Mouse (Mus musculus): Measurements from ENCODE around the gene Rbm5.

Rbm5 gene

DNA sequence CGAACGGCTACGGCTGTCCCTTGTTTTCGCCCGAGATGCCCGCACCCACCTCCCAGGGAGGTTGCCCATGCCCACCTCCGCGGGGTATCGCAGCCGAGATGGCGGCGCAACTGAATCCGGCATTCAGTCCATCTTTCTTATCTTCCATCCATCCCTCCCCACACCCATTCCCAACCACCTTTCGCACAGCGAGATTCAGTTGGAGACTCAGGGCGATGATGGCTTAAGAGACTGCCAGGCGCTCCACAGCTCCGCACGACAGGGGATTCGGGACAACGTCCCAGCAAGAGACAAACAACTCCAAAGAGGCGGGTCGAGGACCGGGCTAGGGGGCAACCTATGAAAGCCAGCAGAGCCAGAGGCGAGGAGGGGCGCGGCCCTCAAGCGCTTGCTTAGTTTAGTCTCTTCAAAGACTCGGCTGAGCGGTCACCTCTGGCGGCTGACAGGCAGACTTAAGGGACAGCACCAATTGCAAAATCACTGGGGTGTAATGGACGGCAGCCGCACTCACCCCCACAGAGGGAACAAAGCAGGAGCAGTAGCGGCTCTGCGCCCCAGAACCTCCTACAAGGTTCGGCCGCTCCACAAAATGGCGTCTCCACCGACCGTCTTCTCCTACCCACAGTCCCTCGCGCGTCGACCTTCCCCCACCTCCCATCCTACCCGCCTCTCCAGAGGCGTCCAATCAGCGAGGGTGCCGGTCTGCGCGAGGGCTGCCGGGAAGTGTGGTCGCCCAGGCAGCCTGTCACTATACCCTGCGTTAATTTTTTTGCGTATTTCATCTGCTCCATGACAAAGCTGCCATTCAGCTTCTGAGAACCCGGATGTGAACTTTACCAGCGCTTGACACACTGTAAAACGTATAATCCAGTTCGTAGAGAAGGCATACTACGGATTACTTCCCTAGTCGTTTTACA is at the start of gene Rbm5:
Gene Rbm5, minus strand, starts transcription at position 623 of the 917 bp plus-strand sequence.
- in situ Hi-C loops (cut with MboI, MseI): no loop called here

DNA sequence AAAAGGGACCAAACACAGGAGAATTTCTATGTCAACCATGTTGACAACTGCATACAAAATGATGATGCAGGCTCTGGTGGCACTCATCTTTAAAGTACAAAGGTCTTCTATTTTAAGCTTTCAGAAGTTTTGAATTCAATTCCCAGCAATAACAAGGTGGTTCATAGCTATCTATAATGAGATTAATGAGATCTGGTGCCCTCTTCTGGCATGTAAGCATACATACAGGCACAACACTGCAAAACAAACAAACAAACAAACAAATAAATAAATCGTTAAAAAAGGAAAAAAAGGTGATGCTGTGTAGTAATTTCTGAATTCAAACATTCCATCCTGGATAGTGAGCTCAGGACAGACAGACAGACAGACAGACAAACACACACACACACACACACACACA is 41.3 kb upstream of the Rbm5 start:
- in situ Hi-C loops (cut with MboI, MseI): no loop called here

DNA sequence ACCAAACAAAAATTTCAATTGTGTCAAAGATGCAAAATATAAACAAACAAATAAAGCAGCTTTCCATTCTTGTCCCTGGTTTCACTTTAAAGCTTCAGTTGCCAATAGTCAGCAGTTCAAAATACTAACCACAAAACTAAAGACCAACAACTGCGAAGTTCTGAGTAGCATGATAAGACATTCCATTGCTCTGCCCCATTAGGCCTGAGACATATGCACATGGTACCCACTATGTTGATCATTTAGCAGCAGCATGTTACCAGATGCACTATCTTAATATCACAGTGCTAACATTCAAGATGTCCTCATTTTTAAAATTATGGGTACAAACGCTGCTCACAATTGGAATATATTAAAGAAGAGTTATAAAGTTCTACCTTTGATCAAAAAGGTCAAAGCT is 40.2 kb upstream of the Rbm5 start:
- in situ Hi-C loops (cut with MboI, MseI): no loop called here

DNA sequence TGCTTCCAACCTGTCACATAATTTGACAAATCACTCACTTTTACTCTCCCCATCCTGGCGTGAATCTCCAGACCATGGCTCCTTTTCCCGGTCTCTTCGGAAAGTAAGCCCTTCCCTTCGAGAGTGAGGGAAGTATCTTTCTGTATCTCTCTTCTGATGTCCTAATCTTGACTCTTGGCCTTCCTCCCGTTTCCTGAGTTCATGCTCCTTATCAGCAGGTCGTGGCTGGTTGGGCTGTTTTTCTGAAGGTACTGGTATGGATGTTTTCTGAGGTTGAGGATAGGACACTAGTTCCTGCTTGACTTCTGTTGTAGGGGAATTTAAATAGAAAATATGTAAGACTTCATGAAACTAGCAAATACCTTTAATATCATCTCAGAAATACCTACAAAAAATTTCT is 20.9 kb upstream of the Rbm5 start:
- in situ Hi-C loops (cut with MboI, MseI): loop anchor here in 1 of 2 experiments (5.0 kb wide), 1 partner anchor 61 kb away; no protein-coding TSS in a partner anchor

DNA sequence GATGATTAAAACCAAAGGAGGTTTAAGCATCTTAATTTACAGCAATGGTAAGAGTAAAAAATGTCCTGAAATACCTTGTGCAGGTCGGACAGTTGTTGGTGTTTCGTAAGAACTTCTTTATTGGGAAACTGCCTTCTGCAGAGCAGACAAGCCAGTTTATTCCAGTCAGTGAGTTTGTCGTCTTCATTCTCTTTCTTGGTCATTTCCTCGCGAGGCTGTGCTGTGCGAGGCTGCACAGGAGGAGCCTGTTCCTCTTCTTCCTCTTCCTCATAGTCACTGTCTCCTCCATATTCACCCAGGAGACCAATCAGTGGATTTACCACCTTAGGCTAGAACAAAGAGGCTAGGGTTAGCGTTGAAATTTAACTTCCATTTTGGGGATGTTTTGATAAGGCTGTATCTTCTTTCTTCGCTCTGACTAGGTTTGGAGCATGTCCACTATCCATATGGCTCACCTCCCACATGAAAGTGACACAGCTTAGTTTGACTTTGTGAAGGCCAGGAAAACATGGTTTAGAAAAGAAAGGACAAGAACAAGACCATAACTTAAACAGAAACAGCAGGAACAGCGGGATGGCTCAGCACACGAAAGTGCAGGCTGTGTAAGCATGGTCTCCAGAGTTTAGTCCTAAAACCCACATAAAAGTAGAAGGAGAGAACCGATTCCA is 11.9 kb upstream of the Rbm5 start:
- in situ Hi-C loops (cut with MboI, MseI): no loop called here

DNA sequence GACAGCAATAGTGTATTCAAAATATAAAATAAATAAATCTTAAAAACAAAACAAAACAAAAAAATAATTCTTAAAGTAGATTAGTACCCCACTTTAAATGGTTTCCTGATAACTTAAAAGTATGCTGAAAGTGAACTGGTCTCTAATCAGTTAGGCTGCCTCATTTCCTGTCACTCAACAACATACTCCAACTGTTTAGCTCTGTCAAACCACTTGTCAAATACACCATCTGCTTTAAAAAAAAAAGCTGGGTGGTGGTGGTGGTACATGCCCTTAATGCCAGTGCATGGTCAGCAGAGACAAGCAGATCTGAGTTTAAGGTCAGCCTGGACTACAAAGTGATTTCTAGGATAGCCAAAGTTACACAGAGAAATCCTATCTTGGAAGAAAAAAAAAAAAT is 6.0 kb upstream of the Rbm5 start:
- in situ Hi-C loops (cut with MboI, MseI): no loop called here

DNA sequence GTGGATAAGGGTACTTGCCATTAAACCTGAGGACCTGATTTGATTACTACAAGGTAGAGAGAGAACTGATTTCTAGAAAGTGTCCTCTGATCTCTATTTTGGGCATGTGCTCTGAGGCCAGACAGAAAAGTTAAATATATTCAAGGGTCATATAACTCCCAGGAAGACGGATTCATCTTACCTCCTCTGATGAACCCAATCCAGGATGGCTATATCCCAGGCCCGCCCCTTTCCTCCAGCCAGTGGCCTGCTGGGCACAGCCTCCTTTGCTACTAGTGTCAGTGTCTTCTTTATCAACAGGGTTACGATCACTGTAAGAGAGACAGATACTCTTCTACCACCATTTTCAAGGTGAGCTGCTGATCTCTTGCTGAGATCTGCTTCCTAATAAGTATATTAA is 3.6 kb upstream of the Rbm5 start:
- in situ Hi-C loops (cut with MboI, MseI): no loop called here

DNA sequence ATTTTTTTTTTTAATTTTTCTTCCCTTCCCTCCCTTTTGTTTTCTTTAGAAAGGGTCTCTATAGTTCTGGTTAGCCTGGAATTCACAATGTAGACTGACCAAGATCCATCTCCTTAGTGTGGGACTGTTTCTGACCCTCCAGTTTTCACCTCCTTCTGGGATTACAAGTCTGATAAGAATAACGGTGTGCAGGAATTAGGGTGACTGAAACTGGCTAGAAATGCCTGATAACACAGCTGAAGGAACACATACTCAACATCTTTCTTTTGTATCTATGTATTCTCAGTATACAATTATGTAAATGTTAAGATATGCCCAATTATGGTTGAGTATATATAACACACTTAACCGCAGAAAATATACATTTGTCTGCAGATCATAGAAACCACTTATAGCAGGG is 986 bp upstream of the Rbm5 start:
- in situ Hi-C loops (cut with MboI, MseI): no loop called here

DNA sequence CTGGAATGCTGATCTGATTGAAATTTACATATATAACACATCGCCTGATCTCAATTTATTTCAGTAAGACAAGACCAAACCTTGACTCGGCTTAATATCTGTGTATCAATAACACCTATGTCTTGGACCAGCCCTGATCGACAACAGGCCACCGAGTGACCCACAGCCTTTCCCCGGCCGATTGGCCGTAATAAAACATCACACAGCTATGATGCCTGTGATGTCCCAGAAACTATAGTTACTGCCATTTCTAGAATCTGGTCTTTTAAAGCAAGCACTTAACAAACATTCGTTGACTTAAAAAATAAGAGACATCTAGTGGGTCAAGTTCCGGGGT is 791 bp downstream of the Rbm5 start:
- in situ Hi-C loops (cut with MboI, MseI): no loop called here

DNA sequence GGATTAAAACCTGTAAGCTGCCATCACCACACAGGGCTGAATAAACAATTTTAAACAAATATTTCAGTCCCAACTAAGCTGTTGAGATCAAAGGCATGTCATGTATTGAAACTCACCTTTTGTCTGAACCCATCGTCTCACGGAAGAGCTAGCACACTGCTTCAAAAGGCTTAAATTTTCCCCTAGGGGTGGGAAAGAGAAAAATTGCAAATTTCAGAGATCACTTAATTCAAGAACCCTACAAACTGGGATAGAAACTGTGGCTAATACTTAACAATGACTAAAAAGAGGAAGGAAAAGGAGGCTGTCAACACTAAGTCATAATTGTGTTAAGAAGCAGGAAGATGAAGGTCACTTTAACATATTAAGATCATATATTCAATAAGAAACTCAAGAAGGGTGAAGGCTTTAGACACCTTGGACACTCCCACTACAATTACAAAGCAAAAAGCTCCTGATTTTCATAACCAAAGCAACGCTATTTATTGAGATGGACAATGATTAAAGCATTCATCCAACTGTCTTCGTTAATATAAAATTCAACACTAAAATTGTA is 1.3 kb downstream of the Rbm5 start:
- in situ Hi-C loops (cut with MboI, MseI): loop anchor here (10.0 kb wide), 2 partner anchors 755 to 785 kb away; no protein-coding TSS in a partner anchor

DNA sequence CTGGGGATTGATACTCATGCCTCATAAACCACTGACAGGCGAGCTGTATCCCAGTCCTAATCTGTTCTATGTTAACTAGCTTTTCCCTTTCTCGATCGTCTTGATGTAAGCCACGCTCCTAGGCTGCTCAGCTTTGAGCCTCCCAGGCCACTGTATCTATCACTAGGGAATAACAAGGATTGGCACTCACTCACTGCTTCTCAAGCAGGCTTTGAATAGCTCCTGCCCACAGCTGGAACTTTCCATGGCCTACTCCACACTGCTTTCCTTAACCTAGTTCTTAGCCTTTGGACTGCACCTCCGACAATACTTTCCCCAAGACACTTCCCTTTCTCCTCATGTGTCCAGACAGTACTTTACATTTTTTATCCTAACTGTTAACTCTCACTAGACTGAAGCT is 1.9 kb downstream of the Rbm5 start:
- in situ Hi-C loops (cut with MboI, MseI): loop anchor here (10.0 kb wide), 2 partner anchors 756 to 786 kb away; no protein-coding TSS in a partner anchor

DNA sequence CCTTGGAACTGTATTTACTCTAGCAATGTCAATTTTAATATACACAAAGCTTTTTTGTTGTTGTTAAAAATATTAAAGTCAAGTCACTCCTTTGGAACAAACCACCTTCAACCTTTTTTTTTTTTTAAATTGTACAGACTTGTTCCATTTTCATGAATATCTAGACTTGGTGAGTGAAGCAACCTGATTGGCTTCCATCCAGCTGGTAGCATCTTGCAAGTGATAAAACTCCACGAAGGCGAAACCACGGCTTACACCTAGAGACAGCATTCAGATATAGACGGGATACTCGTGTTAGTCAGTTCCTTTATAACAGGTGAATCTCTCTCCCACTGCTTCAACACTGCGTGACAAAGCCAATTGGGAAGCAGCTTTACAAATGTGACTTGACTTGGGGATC is 11.2 kb downstream of the Rbm5 start:
- in situ Hi-C loops (cut with MboI, MseI): no loop called here

DNA sequence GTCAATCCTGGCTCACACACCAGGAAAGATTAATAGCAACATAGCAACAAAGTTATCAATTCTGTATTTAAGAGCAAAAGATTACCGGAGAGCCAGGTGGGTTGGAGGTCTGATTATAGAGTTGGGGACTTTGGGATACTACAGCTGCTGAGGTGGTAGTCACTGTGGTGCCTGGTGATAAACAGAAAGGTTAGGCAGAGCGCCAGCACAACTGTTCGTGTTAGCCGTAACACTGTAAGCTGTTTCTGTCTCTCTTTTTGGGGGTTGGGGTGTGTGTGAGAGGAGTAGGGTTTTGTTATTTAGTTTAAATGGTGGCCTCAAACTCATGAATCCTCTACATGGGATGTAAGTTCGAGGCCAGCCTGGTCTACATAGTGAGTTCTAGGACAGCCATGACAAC is 20.4 kb downstream of the Rbm5 start:
- in situ Hi-C loops (cut with MboI, MseI): no loop called here

DNA sequence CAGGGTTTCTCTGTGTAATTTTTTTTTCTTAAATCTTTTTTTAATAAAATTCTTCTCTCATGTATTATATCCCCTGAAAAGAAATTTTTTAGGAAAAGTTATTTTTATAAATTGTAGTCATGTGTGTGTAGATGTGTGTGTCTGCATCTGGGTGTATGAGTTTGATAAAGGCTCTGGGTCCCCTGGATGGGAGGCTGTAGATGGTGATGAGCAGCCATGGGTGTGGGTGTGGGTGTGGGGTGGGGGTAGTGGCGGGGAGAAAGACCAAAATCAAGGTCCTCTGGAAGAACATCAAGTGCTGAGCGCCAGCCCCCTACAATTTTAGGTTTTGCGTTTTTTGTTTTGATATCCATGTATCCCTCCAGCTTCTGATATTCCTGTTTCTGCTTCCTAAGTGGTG is 22.7 kb downstream of the Rbm5 start:
- in situ Hi-C loops (cut with MboI, MseI): loop anchor here (5.0 to 25.0 kb wide), 2 partner anchors 39 to 886 kb away; no protein-coding TSS in a partner anchor

DNA sequence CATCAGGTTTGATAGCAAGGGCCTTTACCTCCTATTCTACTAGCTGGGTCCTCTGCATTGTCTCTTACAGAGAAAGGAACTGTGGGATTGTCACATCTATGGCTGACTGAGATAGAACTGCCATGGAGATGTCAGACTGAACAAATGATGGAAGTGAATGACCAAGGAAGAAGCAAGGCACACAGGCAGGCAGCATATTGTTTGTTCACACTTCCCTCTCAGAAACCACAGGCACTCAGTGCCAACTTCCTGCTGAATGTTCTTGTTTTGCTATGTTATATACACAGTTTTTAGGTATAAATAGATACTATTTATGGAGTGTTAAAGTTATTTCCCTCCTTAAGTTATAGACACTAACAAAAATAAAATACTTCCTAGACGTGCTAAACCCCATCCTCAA is 23.5 kb downstream of the Rbm5 start:
- in situ Hi-C loops (cut with MboI, MseI): loop anchor here (5.0 to 25.0 kb wide), 2 partner anchors 40 to 885 kb away; no protein-coding TSS in a partner anchor

DNA sequence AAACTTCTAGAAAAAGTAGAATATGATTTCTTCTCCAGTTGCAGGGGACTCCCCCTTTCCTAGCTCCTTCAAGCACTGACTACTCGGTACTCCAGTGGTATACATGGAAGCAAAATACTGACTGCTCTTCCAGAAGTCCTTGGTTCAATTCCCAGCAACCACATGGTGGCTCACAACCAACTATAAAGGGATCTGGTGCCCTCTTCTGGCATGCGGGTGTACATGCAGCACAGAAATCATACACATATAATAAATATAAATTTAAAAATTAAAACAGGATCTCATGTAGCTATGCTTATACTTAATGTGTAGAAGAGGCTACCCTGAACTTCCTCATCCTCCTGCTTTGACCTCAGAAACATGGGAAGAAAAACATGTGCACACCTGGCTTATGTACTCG is 24.1 kb downstream of the Rbm5 start:
- in situ Hi-C loops (cut with MboI, MseI): loop anchor here (5.0 to 25.0 kb wide), 2 partner anchors 41 to 884 kb away; no protein-coding TSS in a partner anchor

DNA sequence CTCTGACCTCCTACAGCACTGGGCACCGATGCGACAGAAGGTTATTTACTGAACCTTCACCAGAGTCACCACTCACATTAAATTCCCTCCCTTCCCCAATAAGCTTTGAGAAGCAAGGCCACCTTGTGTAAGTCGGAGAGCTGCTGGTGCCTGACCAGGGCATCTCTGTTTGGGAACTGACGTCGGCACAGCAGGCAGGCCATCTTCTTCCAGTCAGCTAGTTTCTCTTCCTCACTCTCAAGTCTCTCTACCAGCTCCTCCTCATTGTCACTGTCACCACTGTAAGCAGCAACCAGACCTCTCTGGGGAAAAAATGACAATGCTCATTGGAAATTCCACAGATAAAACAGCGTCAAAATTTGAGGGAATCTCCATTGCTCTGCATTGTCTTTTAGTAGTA is 26.7 kb downstream of the Rbm5 start:
- in situ Hi-C loops (cut with MboI, MseI): loop anchor here in 1 of 2 experiments (25.0 kb wide), 1 partner anchor 882 kb away; no protein-coding TSS in a partner anchor

DNA sequence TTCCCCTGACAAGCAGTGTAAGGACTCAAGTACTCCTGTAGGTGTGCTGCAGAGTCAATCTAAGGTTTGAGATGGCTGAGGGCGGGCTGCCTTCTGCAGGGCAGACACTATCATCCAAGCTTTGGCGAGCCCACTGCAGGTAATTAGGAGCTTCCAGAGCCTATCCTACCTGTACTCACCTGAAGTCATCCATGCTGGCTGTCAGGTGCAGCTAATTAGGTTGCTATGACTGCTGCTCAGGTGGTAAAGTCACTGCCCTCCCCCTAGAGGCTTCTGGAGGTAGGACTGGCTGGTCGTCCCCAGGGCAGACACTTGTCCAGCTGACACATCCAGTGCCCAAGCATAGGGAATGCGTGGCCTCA is 32.0 kb downstream of the Rbm5 start:
- in situ Hi-C loops (cut with MboI, MseI): loop anchor here (5.0 to 25.0 kb wide), 2 partner anchors 52 to 877 kb away; no protein-coding TSS in a partner anchor

DNA sequence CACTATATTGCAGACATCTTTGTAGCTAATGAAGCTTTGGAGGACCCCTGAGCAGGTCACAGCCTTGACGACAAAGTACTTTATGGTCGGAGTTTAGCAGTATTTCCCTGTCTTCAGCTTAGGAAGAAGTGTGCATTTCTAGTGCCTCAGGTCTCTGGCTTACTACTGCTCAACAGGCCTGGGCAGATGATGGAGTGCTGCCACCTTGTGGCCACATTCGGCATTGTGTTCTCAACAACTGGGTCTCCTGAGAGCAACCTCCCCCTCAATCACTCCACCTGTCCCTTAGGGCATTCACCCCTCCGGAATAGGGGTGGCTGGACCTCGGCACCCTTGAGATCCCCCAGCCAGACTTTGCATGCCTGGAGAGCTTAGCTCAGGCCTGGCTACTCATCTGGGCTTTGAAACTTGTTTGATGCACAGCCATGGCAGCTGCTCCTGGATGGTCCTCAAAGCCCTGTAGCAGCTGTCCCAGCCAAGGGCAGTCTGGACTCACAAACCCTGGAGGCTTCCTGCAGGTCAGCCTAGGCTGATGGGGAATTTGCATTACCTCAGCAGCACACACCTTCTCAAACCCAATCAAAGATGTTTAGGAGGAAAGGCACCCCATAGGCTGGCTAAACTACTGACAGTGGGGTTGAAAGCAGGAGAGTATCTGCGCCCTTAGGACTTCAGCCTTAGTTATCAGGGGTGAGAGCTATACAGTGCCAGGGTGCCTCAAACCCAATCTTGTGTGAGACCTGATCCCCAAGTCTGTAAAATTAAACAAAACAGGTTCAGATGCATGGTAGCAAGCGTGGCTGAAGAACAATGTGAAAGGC is 32.6 kb downstream of the Rbm5 start:
- in situ Hi-C loops (cut with MboI, MseI): loop anchor here (5.0 to 25.0 kb wide), 2 partner anchors 51 to 876 kb away; no protein-coding TSS in a partner anchor

DNA sequence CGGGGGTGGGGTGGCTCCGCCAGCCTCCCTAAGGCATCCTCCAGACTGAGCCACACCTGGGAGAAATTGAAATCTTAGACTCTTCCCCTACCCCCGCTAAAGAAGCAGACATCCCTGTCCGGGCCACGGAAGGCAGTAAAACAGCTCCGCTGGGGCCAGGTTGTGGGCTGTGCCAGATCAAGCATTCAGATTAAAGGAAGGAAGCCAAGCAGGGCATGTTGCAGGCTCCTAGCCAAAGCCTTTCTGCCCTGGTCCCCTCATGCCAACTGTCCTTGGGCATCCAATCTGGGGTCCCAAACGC is 34.7 kb downstream of the Rbm5 start:
- in situ Hi-C loops (cut with MboI, MseI): loop anchor here (5.0 to 25.0 kb wide), 2 partner anchors 49 to 874 kb away; no protein-coding TSS in a partner anchor
